Mouse (Mus musculus) midbrain, embryonic 15.5 days (tissue): ENCODE results near the gene Etd. TPM values are rescaled to one million over a fixed set of nuclear protein-coding genes. Genes with fewer than 3 reads are reported as not detected.
"Not testable (repeated sequence)": the region's sequence is repeated elsewhere in the genome, so short reads cannot be mapped to it uniquely, and the experiment has no call there.

ENCODE experiments used
- ATAC-seq: fragments of 200-750 bp; cut with Nextera tagmentation; replicated peaks from 2 replicates; pipeline ENCODE4 v1.8.0; 2017; ENCODE audit warnings: moderate TSS enrichment
- H3K27ac ChIP-seq: fragments of 300-500 bp; sonication (generic); 2 replicates; pipeline ENCODE4 v1.5.1; 2015; ENCODE audit warnings: mild to moderate bottlenecking, inconsistent platforms
- H3K27me3 ChIP-seq: fragments of 300-500 bp; sonication (generic); replicated peaks from 2 replicates; pipeline ENCODE4 v1.6.1; 2015; ENCODE audit warnings: inconsistent platforms
- H3K36me3 ChIP-seq: fragments of 300-500 bp; sonication (generic); replicated peaks from 2 replicates; pipeline ENCODE4 v1.6.1; 2015; ENCODE audit warnings: inconsistent platforms
- H3K4me1 ChIP-seq: fragments of 300-500 bp; sonication (generic); 2 replicates; pipeline ENCODE4 v1.6.1; 2015; ENCODE audit warnings: inconsistent platforms
- H3K4me2 ChIP-seq: fragments of 300-500 bp; sonication (generic); 2 replicates; pipeline ENCODE4 v1.6.1; 2015; ENCODE audit warnings: inconsistent platforms, mild to moderate bottlenecking, moderate library complexity
- H3K4me3 ChIP-seq: fragments of 300-500 bp; sonication (generic); 2 replicates; pipeline ENCODE4 v1.5.1; 2015; ENCODE audit warnings: mild to moderate bottlenecking, inconsistent platforms
- H3K9ac ChIP-seq: fragments of 300-500 bp; sonication (generic); 2 replicates; pipeline ENCODE4 v1.6.1; 2015; ENCODE audit warnings: mild to moderate bottlenecking, inconsistent platforms
- H3K9me3 ChIP-seq: fragments of 300-500 bp; sonication (generic); 2 replicates; pipeline ENCODE4 v1.6.1; 2016; ENCODE audit warnings: inconsistent platforms
- WGBS: fragments of 180-500 bp; shearing (Covaris S2); methylation state at CpG from one replicate; pipeline ENCODE4 v1.1.7; 2015; ENCODE audit warnings: mixed read lengths; 5-methylcytosine and 5-hydroxymethylcytosine counted together
- polyA plus RNA-seq: library from polyadenylated mRNA; unstranded; fragments of >200 nt; fragmentation: Nextera tagmentation; extraction: Ambion mirVana; gene quantifications from 2 replicates; pipeline ENCODE4 v1.2.1, GENCODE M21; 2015

Gene Etd
- not detected in 2 replicates for polyA plus RNA-seq

DNA sequence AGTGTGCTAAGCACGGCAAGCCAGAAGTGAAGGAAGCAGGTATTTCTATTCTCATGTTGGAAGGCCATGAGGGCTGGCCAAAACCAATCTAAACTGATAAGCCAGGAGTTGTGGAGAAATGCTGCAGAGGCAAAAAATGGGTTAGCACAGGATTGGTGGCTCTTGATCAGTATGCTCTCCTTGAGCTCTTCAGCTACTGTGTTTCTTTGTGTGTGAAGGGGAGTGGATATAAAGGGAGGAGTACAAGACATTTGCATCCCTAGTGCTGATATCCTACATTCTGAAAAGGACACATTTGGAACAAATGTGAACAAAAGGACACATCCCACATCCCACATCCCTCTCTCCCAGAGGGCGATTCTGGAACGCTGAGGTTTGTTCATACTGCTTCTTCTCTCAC is at the start of gene Etd:
Gene Etd, plus strand, starts transcription at position 301 of the 400 bp plus-strand sequence.
- H3K4me2 ChIP-seq = no peak within 1 kb of the TSS
- no peak within 1 kb of the TSS for H3K27ac ChIP-seq
- no peaks in the 10 kb centered on the region for H3K36me3 ChIP-seq
- ATAC-seq = no peak
- 92% methylated on average over 3 of the region's 3 CpGs for WGBS
- H3K27me3 ChIP-seq = no peaks in the 10 kb centered on the region
- H3K9ac ChIP-seq = no peak within 1 kb of the TSS
- H3K4me1 ChIP-seq = no peaks in the 10 kb centered on the region
- H3K9me3 ChIP-seq = no peaks in the 10 kb centered on the region
- no peak within 1 kb of the TSS for H3K4me3 ChIP-seq

GRCm38 (mm10) chrX:53386362-53386761 is 48.4 kb upstream of the Etd start:
- no peak overlapping the region for H3K4me3 ChIP-seq
- no peaks in the 10 kb centered on the region for H3K9me3 ChIP-seq
- ATAC-seq = no peak
- H3K9ac ChIP-seq = no peak overlapping the region
- WGBS = 65% methylated on average over 3 of the region's 3 CpGs
- no peaks in the 10 kb centered on the region for H3K36me3 ChIP-seq
- H3K27ac ChIP-seq = no peak overlapping the region
- H3K27me3 ChIP-seq = no peaks in the 10 kb centered on the region
- H3K4me1 ChIP-seq = no peaks in the 10 kb centered on the region
- H3K4me2 ChIP-seq = no peak overlapping the region

GRCm38 (mm10) chrX:53432888-53433287 is 1.8 kb upstream of the Etd start:
- H3K4me3 ChIP-seq = no peak overlapping the region
- ATAC-seq = no peak
- 69% methylated on average over 1 of the region's 1 CpGs for WGBS
- no peaks in the 10 kb centered on the region for H3K9me3 ChIP-seq
- no peaks in the 10 kb centered on the region for H3K36me3 ChIP-seq
- no peaks in the 10 kb centered on the region for H3K4me1 ChIP-seq
- H3K27ac ChIP-seq = no peak overlapping the region
- no peaks in the 10 kb centered on the region for H3K27me3 ChIP-seq
- no peak overlapping the region for H3K4me2 ChIP-seq
- H3K9ac ChIP-seq = no peak overlapping the region

DNA sequence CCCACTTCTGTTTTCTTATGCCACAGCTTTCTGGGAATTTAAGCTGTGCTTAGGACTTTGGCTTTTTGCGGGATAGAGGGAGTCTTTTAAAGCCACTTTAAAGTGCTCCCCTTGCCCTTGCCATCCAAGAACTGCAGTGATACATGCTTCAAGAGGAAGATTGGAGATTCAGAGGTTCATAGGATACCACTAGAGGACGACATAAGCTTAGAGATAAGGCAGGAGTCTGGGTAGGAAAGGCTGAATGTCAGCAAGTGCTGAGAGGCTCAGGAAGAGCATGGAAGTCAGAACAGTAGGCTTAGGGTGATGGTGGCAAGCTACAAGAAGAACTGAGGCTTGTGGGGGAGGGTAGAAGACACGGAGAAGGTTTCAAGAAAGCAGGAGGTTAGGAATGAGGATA is 24.9 kb downstream of the Etd start:
- no peaks in the 10 kb centered on the region for H3K36me3 ChIP-seq
- no peak for ATAC-seq
- no peak overlapping the region for H3K4me3 ChIP-seq
- WGBS = 48% methylated on average over 3 of the region's 3 CpGs
- no peak overlapping the region for H3K4me2 ChIP-seq
- H3K27ac ChIP-seq = no peak overlapping the region
- H3K9ac ChIP-seq = no peak overlapping the region
- H3K9me3 ChIP-seq = no peaks in the 10 kb centered on the region
- no peaks in the 10 kb centered on the region for H3K27me3 ChIP-seq
- no peaks in the 10 kb centered on the region for H3K4me1 ChIP-seq

DNA sequence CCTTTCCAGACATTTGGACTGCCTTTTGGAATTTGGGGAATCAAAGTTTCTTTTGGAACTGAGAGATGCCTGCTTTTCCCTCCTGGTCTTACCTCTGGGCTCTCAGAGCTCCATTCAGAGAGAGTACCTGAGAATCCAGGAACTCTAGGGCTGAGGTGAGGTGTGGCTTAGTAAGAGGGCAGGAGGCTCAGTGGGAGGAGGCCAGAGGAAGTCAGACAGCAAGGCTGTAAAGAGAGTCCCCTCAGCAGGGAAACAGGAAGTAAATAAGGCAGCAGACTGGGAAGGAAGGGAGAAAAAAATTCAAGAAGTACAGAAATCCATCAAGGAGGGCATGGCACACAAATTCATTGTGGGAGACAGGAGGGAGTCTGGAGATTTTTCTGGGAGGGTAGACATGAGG is 29.5 kb downstream of the Etd start:
- not testable (repeated sequence) for H3K9ac ChIP-seq, H3K36me3 ChIP-seq, H3K9me3 ChIP-seq, ATAC-seq, H3K4me2 ChIP-seq, H3K27ac ChIP-seq, H3K4me3 ChIP-seq, H3K4me1 ChIP-seq, H3K27me3 ChIP-seq

Other genes starting within 250 kb of the Etd start
- 0.19 and 0.44 TPM in 2 replicates for gene Plac1, start 194.8 kb upstream of the Etd start, polyA plus RNA-seq
- gene Fam122b, start 165.1 kb upstream of the Etd start, polyA plus RNA-seq = 3.1 and 3.3 TPM in 2 replicates
- not detected in 2 replicates for gene Fam122c, start 161.5 kb upstream of the Etd start, polyA plus RNA-seq
- gene Mospd1, start 64.4 kb upstream of the Etd start, polyA plus RNA-seq = 44.4 and 46.6 TPM in 2 replicates
- 221 and 226 TPM in 2 replicates for gene Rtl8c, start 173.1 kb downstream of the Etd start, polyA plus RNA-seq
- gene Gm14597, start 174.1 kb downstream of the Etd start, polyA plus RNA-seq = 0.70 TPM in 1 of 2 replicates, not detected in the other
- gene Rtl8a, start 208.8 kb downstream of the Etd start, polyA plus RNA-seq = 231 and 240 TPM in 2 replicates
- gene Rtl8b, start 235.5 kb downstream of the Etd start, polyA plus RNA-seq = 192 and 194 TPM in 2 replicates